Mouse (Mus musculus): ENCODE data around the gene Lsg1.

- TF ChIP-seq CTCF (IDR thresholded peaks at IDR 0.05; ENCODE audit: low read depth), result no peak
- TF ChIP-seq EP300 (optimal IDR thresholded peaks at IDR 0.05), result no peak
Measured at GRCm38 (mm10) chr16:30516993-30517392, 70.4 kb downstream of the Lsg1 start.

Measured in stomach, postnatal 0 days (tissue).